Mouse (Mus musculus): ENCODE data around the gene Gm49358. TPM values are rescaled to one million over a fixed set of nuclear protein-coding genes. Genes with fewer than 3 reads are reported as not detected.

Gm49358 gene
- total and polyA plus RNA-seq, 3 experiments: 2.0 TPM; not detected in 2

DNA sequence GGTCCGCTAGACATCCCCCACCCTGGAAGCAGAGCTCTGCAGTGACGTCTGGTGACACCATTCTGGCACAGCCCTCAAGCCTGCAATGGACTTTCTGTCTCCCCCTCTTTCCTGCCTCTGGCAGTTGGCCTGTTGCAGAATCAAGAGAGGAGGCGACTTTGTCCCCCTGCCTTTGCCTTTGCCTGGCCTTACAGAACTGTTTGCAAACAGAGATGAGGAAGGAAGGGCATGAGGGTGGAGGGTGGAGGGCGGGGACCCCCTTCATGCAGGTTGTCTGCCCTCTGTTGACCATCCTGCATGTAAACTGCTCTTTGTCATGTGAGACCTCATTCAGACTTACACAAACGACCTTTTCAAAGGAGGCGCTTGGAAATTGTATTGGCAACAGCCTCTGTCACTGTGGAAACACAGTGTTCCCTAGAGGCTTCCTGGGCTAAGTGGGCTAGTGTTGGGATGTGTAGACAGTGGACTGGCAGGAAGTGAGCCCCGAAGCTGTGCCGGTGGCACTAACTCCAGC is 55.9 kb downstream of the Gm49358 start:
- in situ Hi-C loops (cut with MboI; ENCODE audit: low pct_ligation_motif_present, low pct_unique_long_range_greater_than_20kb, low sequenced_read_pairs) (no loop called here), dilution Hi-C loops (cut with MboI; ENCODE audit: extremely low pct_ligation_motif_present, extremely low pct_unique_long_range_greater_than_20kb, low sequenced_read_pairs) (no loop called here)
- no peaks in the 10 kb centered on the region for H3K9me3 ChIP-seq (replicated peaks; ENCODE audit: low read length)
- H3K27ac ChIP-seq (ENCODE audit: insufficient read depth, low read depth): no peak overlapping the region
- TF ChIP-seq TCF12 (IDR thresholded peaks at IDR 0.05; ENCODE audit: low read depth, low read length) (no peak), MAX (IDR thresholded peaks at IDR 0.05; ENCODE audit: low read length) (no peak)
- H3K27me3 ChIP-seq (replicated peaks): no peaks in the 10 kb centered on the region
- DNase-seq (ENCODE audit: extremely low read depth): no peak
- H3K4me2 ChIP-seq (ENCODE audit: insufficient read depth, low read depth, poor library complexity, severe bottlenecking): no peak overlapping the region
- no peaks in the 10 kb centered on the region for H3K79me2 ChIP-seq (replicated peaks; ENCODE audit: control insufficient read depth, extremely low read depth, insufficient read depth, poor library complexity, severe bottlenecking)
- no peak overlapping the region for H3K9ac ChIP-seq (ENCODE audit: insufficient read depth, low read depth)
- H3K36me3 ChIP-seq (replicated peaks in 1 of 2; ENCODE audit: control insufficient read depth in 1 of 2, insufficient read depth in 1 of 2, low read length in 1 of 2): peaks cover 50 to 94% of the 10 kb centered on the region in 2 experiments
- H3K4me3 ChIP-seq (replicated peaks in 1 of 3; ENCODE audit: low read depth in 2 of 3, low read length in 2 of 3, poor library complexity in 1 of 3): no peak overlapping the region
- 0 out of 4 replicates have a peak, but pooled peaks cover 0 to 3% of the 10 kb centered on the region in 2 experiments for H3K4me1 ChIP-seq (ENCODE audit: control insufficient read depth in 1 of 2, insufficient read depth in 2 of 2)

DNA sequence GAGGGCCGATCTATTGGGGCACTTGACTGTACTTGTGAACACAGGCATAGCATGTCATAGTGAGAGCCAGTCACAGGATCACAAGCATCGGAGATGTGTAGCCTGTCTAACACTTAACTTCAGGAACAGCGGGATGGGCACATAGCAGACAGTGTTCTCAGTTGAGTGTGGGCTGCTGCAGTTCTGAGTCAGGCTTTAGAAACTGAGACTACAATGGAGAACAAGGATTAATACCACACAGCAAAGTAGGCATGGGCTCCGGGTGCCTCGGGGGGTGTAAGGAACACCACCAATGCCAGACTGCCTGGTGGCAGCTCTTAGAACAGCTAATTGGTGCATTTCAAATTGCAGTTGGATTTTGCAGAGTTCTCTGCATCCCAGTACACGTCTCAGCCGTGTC is 57.2 kb downstream of the Gm49358 start:
- peaks cover 0 to 7% of the 10 kb centered on the region in 2 experiments; a peak in 1 of 4 replicates for H3K4me1 ChIP-seq (ENCODE audit: control insufficient read depth in 1 of 2, insufficient read depth in 2 of 2)
- H3K79me2 ChIP-seq (replicated peaks; ENCODE audit: control insufficient read depth, extremely low read depth, insufficient read depth, poor library complexity, severe bottlenecking): no peaks in the 10 kb centered on the region
- DNase-seq (ENCODE audit: extremely low read depth): no peak
- in situ Hi-C loops (cut with MboI; ENCODE audit: low pct_ligation_motif_present, low pct_unique_long_range_greater_than_20kb, low sequenced_read_pairs) (no loop called here), dilution Hi-C loops (cut with MboI; ENCODE audit: extremely low pct_ligation_motif_present, extremely low pct_unique_long_range_greater_than_20kb, low sequenced_read_pairs) (no loop called here)
- no peak overlapping the region for H3K27ac ChIP-seq (ENCODE audit: insufficient read depth, low read depth)
- no peaks in the 10 kb centered on the region for H3K27me3 ChIP-seq (replicated peaks)
- no peak overlapping the region for H3K4me2 ChIP-seq (ENCODE audit: insufficient read depth, low read depth, poor library complexity, severe bottlenecking)
- H3K36me3 ChIP-seq (replicated peaks in 1 of 2; ENCODE audit: control insufficient read depth in 1 of 2, insufficient read depth in 1 of 2, low read length in 1 of 2): peaks cover 52 to 94% of the 10 kb centered on the region in 2 experiments
- no peaks in the 10 kb centered on the region for H3K9me3 ChIP-seq (replicated peaks; ENCODE audit: low read length)
- H3K4me3 ChIP-seq (replicated peaks in 1 of 3; ENCODE audit: low read depth in 2 of 3, low read length in 2 of 3, poor library complexity in 1 of 3): no peak overlapping the region
- no peak for TF ChIP-seq TBP (conservative IDR thresholded peaks at IDR 0.05; ENCODE audit: low read depth, low read length)
- no peak for TF ChIP-seq ZKSCAN1 (IDR thresholded peaks at IDR 0.05; ENCODE audit: borderline replicate concordance, low read depth, low read length)
- no peak for TF ChIP-seq USF1 (IDR thresholded peaks at IDR 0.05; ENCODE audit: low read depth, low read length)
- no peak for TF ChIP-seq SIN3A (IDR thresholded peaks at IDR 0.05; ENCODE audit: low read length)
- no peak for TF ChIP-seq MAZ (IDR thresholded peaks at IDR 0.05; ENCODE audit: low read depth, low read length)
- H3K9ac ChIP-seq (ENCODE audit: insufficient read depth, low read depth): no peak overlapping the region

DNA sequence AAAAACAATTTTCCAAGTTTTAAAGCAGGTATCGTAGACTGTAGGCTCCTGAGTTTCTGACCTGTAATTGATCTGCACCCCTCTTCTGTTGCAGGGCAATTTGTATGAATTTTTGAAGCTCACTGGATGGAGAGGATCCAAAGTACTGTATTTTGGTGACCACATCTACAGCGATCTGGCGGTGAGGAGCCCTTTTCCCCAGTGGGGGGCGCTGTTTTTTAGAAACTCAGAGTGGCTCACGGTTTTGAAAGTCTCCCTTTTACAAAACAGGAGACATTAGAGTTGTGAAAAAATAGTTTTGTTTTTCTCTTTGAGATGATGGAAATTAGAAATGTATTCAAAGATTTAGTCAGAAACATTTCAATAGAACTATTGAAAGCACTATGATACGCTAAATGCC is 60.3 kb downstream of the Gm49358 start:
- Histone ChIP-seq H3K9me3 (replicated peaks; ENCODE audit: low read length) (peaks cover 1% of the 10 kb centered on the region), H3K36me3 (replicated peaks in 1 of 2; ENCODE audit: control insufficient read depth in 1 of 2, insufficient read depth in 1 of 2, low read length in 1 of 2) (peaks cover 44 to 95% of the 10 kb centered on the region in 2 experiments), H3K4me3 (replicated peaks in 1 of 3; ENCODE audit: low read depth in 2 of 3, low read length in 2 of 3, poor library complexity in 1 of 3) (no peak overlapping the region), H3K4me1 (ENCODE audit: control insufficient read depth in 1 of 2, insufficient read depth in 2 of 2) (peaks cover 0 to 36% of the 10 kb centered on the region in 2 experiments; a peak in 2 of 4 replicates), H3K27ac (ENCODE audit: insufficient read depth, low read depth) (no peak overlapping the region), H3K4me2 (ENCODE audit: insufficient read depth, low read depth, poor library complexity, severe bottlenecking) (no peak overlapping the region), H3K9ac (ENCODE audit: insufficient read depth, low read depth) (no peak overlapping the region), H3K27me3 (replicated peaks) (no peaks in the 10 kb centered on the region), H3K79me2 (replicated peaks; ENCODE audit: control insufficient read depth, extremely low read depth, insufficient read depth, poor library complexity, severe bottlenecking) (no peaks in the 10 kb centered on the region)
- TF ChIP-seq CTCF (conservative IDR thresholded peaks at IDR 0.05 in 1 of 2, IDR thresholded peaks at IDR 0.05 in 1 of 2; ENCODE audit: low read depth in 2 of 2, low read length in 2 of 2): peak; percentile 12 to 26; a peak in 2 of 4 replicates
- no peak for TF ChIP-seq RCOR1 (conservative IDR thresholded peaks at IDR 0.05; ENCODE audit: low read depth, low read length)
- dilution Hi-C loops (cut with MboI; ENCODE audit: extremely low pct_ligation_motif_present, extremely low pct_unique_long_range_greater_than_20kb, low sequenced_read_pairs): no loop called here
- in situ Hi-C loops (cut with MboI; ENCODE audit: low pct_ligation_motif_present, low pct_unique_long_range_greater_than_20kb, low sequenced_read_pairs): no loop called here
- DNase-seq (ENCODE audit: extremely low read depth): no peak

Data from CH12.LX (cell line).